Mouse (Mus musculus): ENCODE measurements around the gene Ank3.

GRCm38 (mm10) chr10:69939966-69940365 lies 541.4 kb downstream of the Ank3 start:
- TF ChIP-seq BHLHE40 (IDR thresholded peaks at IDR 0.05; ENCODE audit: borderline replicate concordance, low read depth, low read length) (no peak), USF2 (IDR thresholded peaks at IDR 0.05; ENCODE audit: borderline replicate concordance in 1 of 2, insufficient read depth in 1 of 2, low read depth in 1 of 2, low read length in 2 of 2) (no peak), SMC3 (IDR thresholded peaks at IDR 0.05; ENCODE audit: low read depth, low read length) (no peak), CTCF (IDR thresholded peaks at IDR 0.05 in 2 of 3, conservative IDR thresholded peaks at IDR 0.05 in 1 of 3; ENCODE audit: control insufficient read depth in 1 of 3, insufficient read depth in 1 of 3, low read depth in 2 of 3, low read length in 3 of 3, poor library complexity in 1 of 3, severe bottlenecking in 1 of 3) (no peak), MYC (IDR thresholded peaks at IDR 0.05; ENCODE audit: low read depth, low read length) (no peak)

Measured in MEL (cell line).